Mouse (Mus musculus) megakaryocyte-erythroid progenitor cell, adult 5-6 weeks (primary cell): ENCODE data around the gene Slc35f5. TPM values are rescaled to one million over a fixed set of nuclear protein-coding genes. Genes with fewer than 3 reads are reported as not detected.
A peak's percentile ranks its signal among the peaks of the same experiment; 100 is the strongest.
"Not testable (repeated sequence)": the region's sequence is repeated elsewhere in the genome, so short reads cannot be mapped to it uniquely, and the experiment has no call there.

Source experiments
- ATAC-seq: replicated peaks from 2 replicates; pipeline ENCODE4 v1.8.0; 2016; ENCODE audit warnings: mild to moderate bottlenecking, inconsistent platforms; ENCODE audit not compliant: severe bottlenecking, poor library complexity, low FRiP score, low TSS enrichment
- total RNA-seq, 2 experiments: library from RNA; stranded (forward) in 1 of 2; stranded (reverse) in 1 of 2; fragments of 200-1000, 215-1000 nt in 1 of 2; fragments of >200 nt in 1 of 2; fragmentation: Nextera tagmentation in 1 of 2; gene quantifications; 2 replicates each; pipeline ENCODE4 v1.2.3; 2014 to 2017

Slc35f5 gene
- total RNA-seq (2014; fragmentation: Nextera tagmentation) (2.1 and 10.4 TPM in 2 replicates), total RNA-seq (2017) (1.2 and 6.2 TPM in 2 replicates)

DNA sequence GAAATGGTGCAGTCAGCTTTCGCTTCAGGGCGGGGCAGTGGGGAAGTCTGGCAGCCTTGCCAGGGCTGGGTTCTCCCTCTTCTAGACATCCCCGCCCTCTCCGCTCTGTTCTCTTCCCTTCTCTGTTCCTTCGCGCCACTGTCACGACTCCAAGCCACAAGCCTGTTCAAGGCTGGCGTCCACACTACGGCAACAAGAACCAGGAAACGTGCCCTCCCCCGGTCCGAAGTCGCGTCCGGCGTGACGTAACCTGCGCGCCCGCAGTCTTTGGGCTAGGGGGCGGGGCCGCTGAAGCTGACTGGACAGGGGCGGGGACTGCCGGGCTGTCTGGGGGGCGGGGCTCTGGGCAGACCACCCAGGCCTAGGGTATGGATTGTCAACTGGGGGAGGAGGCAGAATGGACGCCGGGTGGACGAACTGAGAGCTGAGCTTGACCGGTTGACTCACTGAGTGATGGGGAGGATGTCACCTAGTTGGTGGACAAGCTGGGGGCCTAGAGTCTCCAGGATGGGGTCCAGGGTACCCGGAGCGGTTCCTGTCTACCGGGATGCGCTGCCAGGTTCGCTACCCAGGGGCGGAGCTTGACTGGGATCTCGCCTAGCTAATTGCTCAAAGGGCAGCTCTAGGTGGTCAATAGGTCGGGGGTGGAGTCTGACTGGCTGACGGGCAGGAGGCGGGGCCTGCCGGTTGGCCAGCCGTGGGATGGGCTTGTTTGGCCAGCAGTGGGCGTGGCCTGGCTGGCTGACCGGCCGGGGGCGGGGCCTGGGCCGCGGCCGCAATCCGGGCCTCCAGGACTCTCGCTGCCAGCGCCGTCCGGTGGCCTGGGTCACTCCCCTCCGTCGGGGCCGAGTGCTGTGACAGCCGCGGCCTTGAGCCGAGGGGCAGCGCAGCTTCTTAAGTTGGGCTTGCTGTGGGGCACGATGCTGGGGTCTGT, at the start of gene Slc35f5:
Gene Slc35f5 (plus strand): TSS at position 337 of the 934 bp plus-strand sequence.
- ATAC-seq, result peak; percentile 91

DNA sequence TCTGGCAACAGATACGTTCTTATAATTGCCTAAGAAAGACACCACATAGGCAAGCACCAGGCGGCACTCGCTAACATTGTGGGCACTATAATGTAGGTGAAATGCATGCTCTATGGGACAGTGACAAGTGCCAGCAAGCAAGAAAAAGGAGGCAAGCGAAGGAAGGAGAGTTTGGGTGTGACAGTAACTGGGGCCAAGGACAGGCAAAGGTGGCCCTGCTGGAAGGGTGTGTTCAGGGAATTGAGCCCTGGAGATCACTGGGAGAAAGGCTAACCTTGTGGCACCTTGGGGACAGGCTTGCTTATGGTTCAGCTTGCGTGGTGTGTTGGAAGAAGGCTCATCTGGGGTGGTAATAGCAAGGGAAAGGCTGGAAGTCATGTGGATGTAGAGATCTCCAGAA, 45.7 kb upstream of the Slc35f5 start:
- ATAC-seq, result no peak

DNA sequence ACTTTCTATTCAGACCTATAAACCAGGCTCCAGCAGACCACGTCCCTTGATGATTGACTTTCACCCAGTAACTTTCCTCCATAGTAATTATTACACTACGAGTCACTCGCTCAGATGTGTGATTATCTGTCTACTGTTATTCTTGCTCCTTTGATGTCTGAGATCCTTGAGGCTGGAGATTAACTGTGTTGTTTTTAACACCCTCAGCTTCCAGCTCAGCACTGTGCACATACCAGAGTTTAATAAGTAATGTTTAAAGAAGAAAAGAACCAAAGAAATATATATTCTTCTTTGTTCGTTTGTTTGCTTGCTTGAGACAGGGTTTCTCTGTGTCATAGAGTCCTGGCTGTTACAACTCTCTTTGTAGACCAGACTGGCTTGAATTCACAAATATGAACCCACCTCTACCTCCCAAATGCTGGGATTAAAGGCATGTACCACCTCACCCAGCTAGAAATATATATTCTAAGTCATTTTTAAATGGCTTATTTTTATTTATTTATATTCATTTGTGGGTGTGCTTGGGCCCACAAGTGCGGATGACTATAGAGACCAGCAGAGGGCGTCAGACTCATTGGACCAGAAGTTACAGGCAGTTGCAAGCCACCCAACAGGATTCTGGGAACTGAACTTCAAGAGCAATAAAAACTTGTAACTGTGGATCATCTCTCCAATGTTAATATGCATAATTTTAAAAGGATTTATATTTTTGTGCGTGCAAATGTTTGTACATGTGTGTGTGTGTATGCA, 43.3 kb upstream of the Slc35f5 start:
- ATAC-seq, result no peak

DNA sequence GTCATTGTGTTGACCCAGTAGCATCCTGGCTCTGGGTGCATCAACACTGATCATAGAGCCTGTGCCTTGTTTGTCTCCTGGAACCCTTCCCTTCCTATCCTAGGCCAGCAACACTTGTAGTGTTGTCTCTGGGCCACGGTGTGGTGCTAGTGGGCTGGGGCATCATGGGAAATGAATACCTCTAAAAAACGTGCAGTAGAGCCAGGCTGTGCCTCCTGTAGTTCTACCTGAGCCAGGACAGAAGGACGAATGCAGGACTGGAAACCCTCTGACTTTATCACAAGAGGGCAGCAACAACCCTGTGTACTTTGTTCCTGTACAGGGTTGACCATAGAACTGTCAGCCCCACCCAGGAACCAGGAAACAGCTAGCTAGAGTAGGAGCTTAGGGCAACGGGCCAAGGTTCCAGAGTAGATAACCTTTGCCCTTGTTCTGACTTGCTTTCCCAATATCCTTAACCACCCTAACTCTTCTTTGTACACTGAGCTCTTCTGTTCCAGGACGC, 41.2 kb upstream of the Slc35f5 start:
- peak; percentile 82 for ATAC-seq

DNA sequence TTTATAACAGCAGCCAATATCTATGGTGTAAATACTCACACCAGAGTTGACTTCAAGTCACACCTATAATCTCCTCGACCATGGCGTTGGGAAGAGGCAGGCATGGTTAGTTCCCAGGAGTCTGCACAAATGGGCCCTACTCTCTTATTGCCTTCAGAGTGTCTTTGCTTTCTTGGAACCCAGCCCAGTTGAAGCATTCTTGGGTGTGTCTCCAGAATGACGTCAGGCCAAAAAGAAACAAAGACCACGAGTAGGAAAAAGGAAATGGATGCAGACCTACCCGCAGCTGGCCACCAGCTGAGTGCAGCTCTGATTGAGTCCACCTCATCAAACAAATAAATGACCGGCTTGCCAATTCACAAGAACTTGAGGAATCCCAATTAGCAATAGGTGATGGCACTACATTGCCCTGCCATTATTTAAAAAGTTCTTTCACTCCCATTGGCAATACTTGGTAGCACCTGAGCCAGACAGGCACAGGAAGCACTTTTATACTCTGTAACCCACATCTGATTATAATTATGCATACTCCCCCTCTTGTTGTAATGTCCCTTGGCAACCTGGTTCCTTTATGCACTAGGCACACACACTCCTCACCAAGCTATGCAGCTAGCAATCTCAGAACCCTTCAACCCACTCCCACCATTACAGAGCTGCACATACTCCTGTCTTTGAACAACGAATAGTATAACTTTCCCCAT, 34.3 kb upstream of the Slc35f5 start:
- peak; percentile 68; the same call in 1 of the 2 replicates for ATAC-seq

GRCm38 (mm10) chr1:125526666-125527004, 33.8 kb upstream of the Slc35f5 start:
- no peak for ATAC-seq

- ATAC-seq, result no peak
Observed at GRCm38 (mm10) chr1:125527364-125527763, 33.0 kb upstream of the Slc35f5 start.

- not testable (repeated sequence) for ATAC-seq
Observed at GRCm38 (mm10) chr1:125533180-125533912, 27.0 kb upstream of the Slc35f5 start.

GRCm38 (mm10) chr1:125537131-125537530, 23.3 kb upstream of the Slc35f5 start:
- no peak for ATAC-seq

- ATAC-seq, result no peak
Observed at GRCm38 (mm10) chr1:125537776-125538175, 22.6 kb upstream of the Slc35f5 start.

DNA sequence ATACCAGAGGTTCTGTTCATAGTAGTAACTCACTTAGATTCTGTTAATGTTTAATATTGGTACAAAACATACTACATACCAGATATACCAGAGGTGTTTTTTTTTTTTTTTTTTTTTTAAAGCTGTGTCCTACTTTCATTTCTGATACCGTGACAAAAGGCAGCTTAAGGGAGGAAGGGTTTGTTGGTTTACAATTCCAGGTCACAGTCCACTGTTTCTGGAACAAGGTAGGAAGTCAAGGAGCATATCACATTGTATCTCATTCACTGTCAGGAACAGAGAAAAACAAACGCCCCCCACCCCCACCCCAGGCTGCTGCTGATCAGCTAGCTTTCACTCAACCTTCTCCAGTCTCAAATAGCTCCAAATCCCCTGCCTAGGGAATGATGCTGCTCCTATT, 21.1 kb upstream of the Slc35f5 start:
- no peak for ATAC-seq

DNA sequence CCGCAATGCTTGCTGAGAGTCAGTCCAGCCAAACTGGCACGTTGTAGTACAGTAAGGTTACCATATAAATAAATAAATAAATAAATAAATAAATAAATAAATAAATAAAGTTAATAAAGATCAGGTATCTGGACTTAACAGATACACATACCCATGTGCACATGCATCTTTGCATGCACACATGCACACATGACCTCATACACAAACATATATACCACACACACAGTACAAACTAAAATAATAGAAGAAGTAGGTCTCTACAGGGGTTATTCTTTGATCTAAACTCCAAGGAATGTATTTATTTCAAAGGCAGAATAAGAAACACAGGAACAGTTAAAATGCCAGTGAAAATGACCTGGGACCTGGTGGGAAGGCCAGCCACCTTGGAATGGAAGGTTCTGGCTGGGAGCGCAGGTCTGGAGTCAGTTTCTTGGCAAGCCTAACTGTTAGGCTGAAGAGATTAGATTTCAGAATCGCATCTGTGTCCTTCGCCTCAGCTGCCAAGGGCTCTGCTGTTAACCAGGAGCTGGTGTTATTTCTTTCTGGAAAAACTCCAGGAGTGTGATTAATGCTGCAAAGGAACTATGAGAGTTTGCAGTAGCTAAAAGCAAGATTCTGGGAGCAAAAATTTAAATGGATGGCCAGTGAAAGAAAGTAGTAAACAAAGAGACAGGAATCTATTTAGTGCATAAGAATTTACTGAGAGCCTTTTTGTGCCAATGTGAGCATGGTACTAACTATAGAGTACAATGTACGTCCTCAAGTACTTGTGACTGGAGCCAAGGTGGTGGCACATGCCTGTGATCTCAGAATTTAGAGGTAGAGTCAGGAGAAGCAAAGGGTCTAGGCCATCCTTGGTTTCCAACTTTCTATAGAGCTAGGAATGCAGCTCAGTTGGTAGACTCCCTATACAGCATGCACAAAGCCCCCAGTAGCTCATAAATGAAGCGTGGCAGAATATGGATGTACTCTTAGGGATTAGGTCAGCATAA, 18.1 kb upstream of the Slc35f5 start:
- no peak for ATAC-seq

DNA sequence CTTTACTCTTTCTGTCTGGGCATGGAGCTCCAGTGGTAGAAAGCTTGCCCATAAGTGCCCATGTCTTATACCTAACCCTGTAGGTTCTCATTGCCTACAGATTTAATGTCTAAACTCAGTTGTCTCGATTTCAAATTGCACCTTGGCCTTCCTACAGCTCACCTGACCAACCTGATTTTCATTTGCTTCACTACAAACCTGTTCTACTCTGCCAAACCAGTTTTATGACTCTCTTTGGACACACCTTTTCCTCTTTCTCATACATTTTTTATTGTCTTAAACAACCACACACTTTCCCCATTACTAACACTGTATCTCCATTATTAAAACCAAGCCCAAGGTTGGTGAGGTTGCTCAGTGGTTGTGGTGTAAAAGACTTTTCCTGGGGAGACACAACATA, 10.5 kb upstream of the Slc35f5 start:
- ATAC-seq, result no peak

- no peak for ATAC-seq
Observed at GRCm38 (mm10) chr1:125550359-125550758, 10.0 kb upstream of the Slc35f5 start.

- no peak for ATAC-seq
Observed at GRCm38 (mm10) chr1:125551564-125551963, 8.8 kb upstream of the Slc35f5 start.

GRCm38 (mm10) chr1:125559261-125559660, 1.1 kb upstream of the Slc35f5 start:
- no peak for ATAC-seq

DNA sequence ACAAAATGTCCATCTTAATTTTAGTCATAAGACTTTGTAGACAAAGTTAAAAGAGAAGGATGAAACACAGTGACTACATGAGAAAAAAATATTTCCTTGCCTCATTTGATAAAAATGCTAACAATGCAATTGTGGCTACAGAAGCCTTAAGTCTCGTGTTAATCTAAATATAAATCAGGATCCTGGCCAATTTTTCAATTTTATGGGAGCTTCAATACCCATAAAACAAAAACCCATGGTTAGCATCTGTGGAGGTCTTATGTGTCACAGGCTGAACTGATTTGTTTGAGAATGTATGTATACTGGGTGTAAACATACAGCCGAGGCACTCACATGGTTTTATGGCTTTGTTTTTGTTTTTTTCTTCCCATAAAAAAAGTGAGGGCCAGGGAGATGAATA, 674 bp upstream of the Slc35f5 start:
- no peak for ATAC-seq

DNA sequence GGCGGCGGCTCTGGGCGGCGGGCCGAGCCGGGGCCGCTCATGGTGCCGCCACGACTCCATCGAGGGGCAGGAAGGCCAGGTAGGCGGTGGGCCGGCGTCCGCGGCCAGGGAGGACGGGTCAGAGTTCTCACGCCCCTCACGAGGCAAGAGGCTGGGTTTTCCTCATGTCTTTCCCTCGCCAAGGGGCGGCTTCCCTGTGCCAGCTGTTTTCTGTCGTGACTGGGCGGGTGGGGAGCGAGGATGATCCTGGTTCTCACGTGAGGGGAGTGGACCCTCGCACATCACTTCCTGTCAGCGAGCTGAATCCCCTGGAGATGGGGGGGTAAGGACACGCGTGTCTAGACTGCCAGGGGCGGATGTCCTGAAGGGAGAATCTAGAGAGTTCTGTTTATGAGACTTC, 811 bp downstream of the Slc35f5 start:
- peak; percentile 9 for ATAC-seq
